Mouse (Mus musculus) liver, postnatal 0 days (tissue): ENCODE data around the gene Ubac2. TPM values are rescaled to one million over a fixed set of nuclear protein-coding genes. Genes with fewer than 3 reads are reported as not detected.

ENCODE experiments used
- ATAC-seq: fragments of 200-750 bp; cut with Nextera tagmentation; 2 replicates; pipeline ENCODE4 v1.8.0; 2017; ENCODE audit warnings: mild to moderate bottlenecking, moderate library complexity
- DNase-seq: peaks from one replicate; pipeline ENCODE4 v3.0.0-alpha.2; 2016
- H3K27ac ChIP-seq: fragments of 300-500 bp; sonication (generic); 2 replicates; pipeline ENCODE4 v1.5.1; 2014; ENCODE audit warnings: antibody characterized with exemption, moderate library complexity, mild to moderate bottlenecking, low read depth
- H3K27me3 ChIP-seq: fragments of 300-500 bp; sonication (generic); 2 replicates; pipeline ENCODE4 v1.6.1; 2014; ENCODE audit warnings: low read length, control low read depth, mixed read lengths; ENCODE audit not compliant: insufficient read depth
- H3K36me3 ChIP-seq: fragments of 300-500 bp; sonication (generic); replicated peaks from 2 replicates; pipeline ENCODE4 v1.6.1; 2014; ENCODE audit warnings: mild to moderate bottlenecking, control low read depth, low read length, moderate library complexity, mixed read lengths; ENCODE audit not compliant: insufficient read depth
- H3K4me1 ChIP-seq: fragments of 300-500 bp; sonication (generic); 2 replicates; pipeline ENCODE4 v1.6.1; 2014; ENCODE audit warnings: antibody characterized with exemption, mild to moderate bottlenecking, control low read depth; ENCODE audit not compliant: insufficient read depth
- H3K4me2 ChIP-seq: fragments of 300-500 bp; sonication (generic); 2 replicates; pipeline ENCODE4 v1.6.1; 2014; ENCODE audit warnings: low read depth, mild to moderate bottlenecking, low read length, moderate library complexity, mixed read lengths
- H3K4me3 ChIP-seq: fragments of 300-500 bp; sonication (generic); 2 replicates; pipeline ENCODE4 v1.5.1; 2014; ENCODE audit warnings: low read depth, low read length
- H3K9ac ChIP-seq: fragments of 300-500 bp; sonication (generic); replicated peaks from 2 replicates; pipeline ENCODE4 v1.6.1; 2014; ENCODE audit warnings: mild to moderate bottlenecking, moderate library complexity
- H3K9me3 ChIP-seq: fragments of 300-500 bp; sonication (generic); 2 replicates; pipeline ENCODE4 v1.6.1; 2016; ENCODE audit warnings: mild to moderate bottlenecking, control low read depth, low read length, mixed read lengths
- CTCF ChIP-seq: sonication (generic); IDR thresholded peaks from 2 replicates; pipeline ENCODE4 v1.5.1; 2016; ENCODE audit warnings: antibody characterized with exemption, low read depth
- EP300 ChIP-seq: IDR thresholded peaks from 2 replicates; pipeline ENCODE4 v1.6.1; 2016; ENCODE audit warnings: antibody characterized with exemption, low read depth, mild to moderate bottlenecking
- WGBS: fragments of 180-500 bp; shearing (Covaris S2); extraction: QIAGEN DNeasy Blood & Tissue Kit; methylation state at CpG from one replicate; pipeline ENCODE4 v1.1.7; 2014; ENCODE audit not compliant: insufficient replicate concordance; 5-methylcytosine and 5-hydroxymethylcytosine counted together
- polyA plus RNA-seq: library from polyadenylated mRNA; unstranded; fragments of >200 nt; fragmentation: Nextera tagmentation; extraction: Ambion mirVana; gene quantifications from 2 replicates; pipeline ENCODE4 v1.2.1, GENCODE M21; 2015

Ubac2 gene
- polyA plus RNA-seq, 1 experiment from 2014 or later, result 27.4 TPM

GRCm38 (mm10) chr14:121898509-121898908 is 20.1 kb downstream of the Ubac2 start:
- no peak for DNase-seq
- Histone ChIP-seq H3K4me2 (no peak overlapping the region), H3K27ac (no peak overlapping the region), H3K9me3 (no peaks in the 10 kb centered on the region), H3K9ac (no peak overlapping the region), H3K27me3 (no peaks in the 10 kb centered on the region), H3K4me1 (peaks cover 10% of the 10 kb centered on the region), H3K4me3 (no peak overlapping the region), H3K36me3 (no peaks in the 10 kb centered on the region)
- 64% methylated on average over 11 of the region's 11 CpGs for WGBS
- TF ChIP-seq EP300 (no peak), CTCF (no peak)
- ATAC-seq, result no peak

DNA sequence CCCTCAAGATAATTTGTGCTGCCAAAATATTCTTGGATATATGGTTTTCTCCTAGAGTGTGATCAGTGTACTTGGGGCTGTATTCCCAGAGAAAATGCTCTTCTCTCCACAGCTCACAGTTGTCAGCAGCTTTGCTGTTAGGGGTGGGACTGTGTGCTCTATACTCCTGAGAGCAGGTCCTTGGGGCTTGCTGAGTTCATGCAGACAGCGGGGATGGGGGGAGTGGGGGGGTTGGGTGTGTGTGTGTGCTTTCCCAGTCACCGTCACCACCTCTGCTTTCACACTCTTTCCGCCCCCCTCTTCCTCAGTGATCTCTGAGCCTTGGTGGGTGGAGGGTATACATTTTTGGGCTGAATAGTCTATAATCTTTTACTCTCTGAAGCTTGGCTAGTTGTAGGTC is 20.7 kb downstream of the Ubac2 start:
- TF ChIP-seq EP300 (no peak), CTCF (no peak)
- no peak for DNase-seq
- H3K36me3 ChIP-seq, result no peaks in the 10 kb centered on the region
- WGBS, result 62% methylated on average over 3 of the region's 3 CpGs
- no peaks in the 10 kb centered on the region for H3K9me3 ChIP-seq
- no peak for ATAC-seq
- H3K4me1 ChIP-seq, result peaks cover 11% of the 10 kb centered on the region
- no peak overlapping the region for H3K27ac ChIP-seq
- no peak overlapping the region for H3K4me3 ChIP-seq
- no peak overlapping the region for H3K4me2 ChIP-seq
- no peaks in the 10 kb centered on the region for H3K27me3 ChIP-seq
- no peak overlapping the region for H3K9ac ChIP-seq

DNA sequence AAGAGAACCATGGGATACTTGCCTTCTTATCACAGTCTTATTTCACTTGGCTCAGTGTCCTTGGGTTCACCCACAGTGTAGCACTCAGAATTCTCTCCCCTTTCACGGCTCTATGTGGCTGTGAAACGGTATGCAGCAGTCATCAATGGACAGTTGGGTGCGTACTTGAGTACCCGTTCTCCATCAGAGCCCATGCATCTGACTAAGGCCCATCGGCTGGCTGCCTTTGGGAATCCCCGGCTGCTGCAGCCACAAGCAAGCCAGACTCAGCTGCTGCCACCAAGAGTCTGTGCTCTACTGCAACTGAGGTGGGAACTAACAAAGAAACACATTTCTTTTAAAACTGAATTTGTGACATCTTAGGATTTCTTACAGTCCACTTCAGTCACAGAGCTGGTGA is 23.1 kb downstream of the Ubac2 start:
- Histone ChIP-seq H3K27ac (no peak overlapping the region), H3K36me3 (no peaks in the 10 kb centered on the region), H3K4me2 (no peak overlapping the region), H3K27me3 (no peaks in the 10 kb centered on the region), H3K9ac (no peak overlapping the region), H3K4me1 (peaks cover 24% of the 10 kb centered on the region), H3K9me3 (no peaks in the 10 kb centered on the region), H3K4me3 (no peak overlapping the region)
- 83% methylated on average over 6 of the region's 6 CpGs for WGBS
- ATAC-seq, result no peak
- DNase-seq, result no peak
- TF ChIP-seq CTCF (no peak), EP300 (no peak)

DNA sequence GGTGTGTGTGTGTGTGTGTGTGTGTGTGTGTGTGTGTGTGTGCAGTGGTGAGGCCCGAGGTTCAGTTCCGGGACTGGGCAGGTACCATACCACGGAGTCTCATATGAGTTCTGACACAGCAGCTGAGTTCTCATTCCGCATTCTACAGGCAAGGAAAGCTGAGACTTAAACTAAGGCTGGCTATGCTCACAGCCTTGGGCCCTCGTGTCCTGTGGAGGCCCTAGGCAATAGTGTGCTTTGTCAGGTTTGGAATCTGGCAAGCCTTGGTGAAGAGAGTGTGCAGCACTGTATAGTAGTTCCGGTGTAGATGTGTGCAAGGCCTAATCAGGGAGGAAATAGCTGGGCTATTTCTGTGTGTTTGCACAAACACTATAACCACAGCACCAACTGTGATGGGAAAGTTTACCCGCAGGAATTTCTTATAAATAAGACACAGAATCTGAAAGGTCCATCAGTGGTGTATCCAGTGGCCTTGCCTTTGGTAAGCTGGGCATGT is 25.0 kb downstream of the Ubac2 start:
- no peaks in the 10 kb centered on the region; the same call in 1 of the 2 replicates for H3K36me3 ChIP-seq
- H3K9me3 ChIP-seq, result no peaks in the 10 kb centered on the region
- WGBS, result 55% methylated on average over 7 of the region's 7 CpGs
- peak overlapping the region; percentile 39; the same call in 1 of the 2 replicates for H3K27ac ChIP-seq
- DNase-seq, result no peak
- H3K9ac ChIP-seq, result no peak overlapping the region
- no peaks in the 10 kb centered on the region for H3K27me3 ChIP-seq
- peaks cover 30% of the 10 kb centered on the region for H3K4me1 ChIP-seq
- no peak overlapping the region for H3K4me3 ChIP-seq
- TF ChIP-seq CTCF, result no peak
- TF ChIP-seq EP300, result no peak
- no peak overlapping the region for H3K4me2 ChIP-seq
- no peak for ATAC-seq

- Histone ChIP-seq H3K9me3 (no peaks in the 10 kb centered on the region), H3K4me1 (peaks cover 30% of the 10 kb centered on the region), H3K9ac (no peak overlapping the region), H3K36me3 (peaks cover 7% of the 10 kb centered on the region; the same call in 1 of the 2 replicates), H3K27ac (peak overlapping the region; percentile 44), H3K4me3 (no peak overlapping the region), H3K27me3 (no peaks in the 10 kb centered on the region), H3K4me2 (no peak overlapping the region)
- no peak for DNase-seq
- TF ChIP-seq EP300 (no peak), CTCF (no peak)
- 22% methylated on average over 3 of the region's 3 CpGs for WGBS
- ATAC-seq, result no peak
Observed at GRCm38 (mm10) chr14:121904754-121905153, 26.3 kb downstream of the Ubac2 start.

DNA sequence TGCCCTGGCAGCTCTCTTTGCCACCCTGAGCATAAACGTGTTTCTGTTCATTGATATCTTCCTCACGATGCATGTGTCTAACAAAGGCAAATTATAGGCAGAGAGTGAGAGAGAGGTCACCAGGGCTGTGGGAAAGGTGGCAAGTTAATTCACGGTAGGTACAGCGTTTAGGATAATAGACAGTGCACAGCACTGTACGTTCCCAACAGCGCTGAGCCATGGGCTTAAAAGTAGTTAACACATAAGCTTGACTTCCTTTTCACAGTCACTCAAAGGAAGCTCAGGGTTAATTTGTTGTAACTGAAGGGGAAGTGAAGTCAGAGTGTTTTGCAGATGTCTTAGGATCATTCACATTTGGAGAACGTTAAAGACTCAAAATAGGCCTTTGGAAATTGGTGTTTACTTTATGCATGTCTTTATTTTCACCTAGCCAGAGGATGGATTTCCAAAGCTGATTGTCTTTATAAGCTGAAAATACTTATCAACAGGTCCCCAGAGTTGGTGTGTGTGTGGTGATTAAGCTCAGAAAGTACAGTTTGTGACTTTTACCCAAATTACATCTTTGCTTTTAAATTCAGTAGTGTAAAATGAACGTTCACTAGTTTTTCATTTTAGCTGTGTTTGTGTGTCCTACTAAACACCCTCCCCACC is 28.0 kb downstream of the Ubac2 start:
- H3K9me3 ChIP-seq, result no peaks in the 10 kb centered on the region
- WGBS, result 25% methylated on average over 8 of the region's 8 CpGs
- peak overlapping the region; percentile 42 for H3K4me2 ChIP-seq
- H3K36me3 ChIP-seq, result peaks cover 12% of the 10 kb centered on the region
- no peaks in the 10 kb centered on the region for H3K27me3 ChIP-seq
- ATAC-seq, result peak; percentile 28
- no peak overlapping the region for H3K4me3 ChIP-seq
- H3K27ac ChIP-seq, result peak overlapping the region; percentile 81
- H3K4me1 ChIP-seq, result peaks cover 30% of the 10 kb centered on the region
- no peak for TF ChIP-seq CTCF
- peak; percentile 85 for TF ChIP-seq EP300
- no peak overlapping the region for H3K9ac ChIP-seq
- DNase-seq, result no peak
